Mouse (Mus musculus): Measurements from ENCODE around the gene Cdkn2d. TPM values are rescaled to one million over a fixed set of nuclear protein-coding genes. Genes with fewer than 3 reads are reported as not detected.

Cdkn2d gene
- polyA plus RNA-seq, 2 experiments: 74.4 to 116 TPM

DNA sequence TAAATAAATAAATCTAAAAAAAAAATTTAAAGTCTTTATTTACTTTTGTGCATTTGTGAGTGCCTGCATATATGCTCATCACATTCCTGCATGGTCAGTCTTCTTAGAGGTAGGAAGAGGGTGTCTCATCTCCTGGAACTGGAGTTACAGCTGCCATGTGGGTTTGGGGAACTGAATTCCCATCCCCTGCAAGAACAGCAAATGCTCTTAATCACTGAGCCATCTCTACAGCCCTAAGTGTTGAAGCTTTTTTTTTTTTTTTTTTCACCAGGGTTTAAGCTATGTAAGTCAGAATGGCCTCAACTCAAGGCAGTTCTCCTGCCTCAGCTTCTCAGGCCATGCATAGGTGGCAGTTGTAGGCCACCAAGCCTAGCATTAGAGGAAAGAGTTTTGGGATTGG, 43.5 kb upstream of the Cdkn2d start:
- ATAC-seq (ENCODE audit: insufficient read depth): no peak
- Histone ChIP-seq H3K4me3 (ENCODE audit: insufficient read depth in 1 of 2, low read depth in 2 of 2, low read length in 2 of 2) (no peak overlapping the region), H3K27me3 (ENCODE audit: control insufficient read depth, insufficient read depth, low read length) (no peaks in the 10 kb centered on the region), H3K36me3 (replicated peaks; ENCODE audit: control insufficient read depth, insufficient read depth, low read depth) (no peaks in the 10 kb centered on the region), H3K9ac (replicated peaks) (no peak overlapping the region), H3K4me1 (replicated peaks; ENCODE audit: control insufficient read depth in 2 of 2, insufficient read depth in 2 of 2, low read length in 1 of 2) (peaks cover 0 to 7% of the 10 kb centered on the region in 2 experiments; a peak in 1 of 4 replicates), H3K27ac (no peak overlapping the region), H3K9me3 (ENCODE audit: control insufficient read depth, low read length) (no peaks in the 10 kb centered on the region), H3K4me2 (ENCODE audit: low read depth) (no peak overlapping the region)
- TF ChIP-seq CTCF (IDR thresholded peaks at IDR 0.05; ENCODE audit: low read depth) (no peak), EP300 (IDR thresholded peaks at IDR 0.05; ENCODE audit: low read depth) (no peak)
- no peak for DNase-seq (ENCODE audit: low read depth in 3 of 3, low spot score in 3 of 3)

DNA sequence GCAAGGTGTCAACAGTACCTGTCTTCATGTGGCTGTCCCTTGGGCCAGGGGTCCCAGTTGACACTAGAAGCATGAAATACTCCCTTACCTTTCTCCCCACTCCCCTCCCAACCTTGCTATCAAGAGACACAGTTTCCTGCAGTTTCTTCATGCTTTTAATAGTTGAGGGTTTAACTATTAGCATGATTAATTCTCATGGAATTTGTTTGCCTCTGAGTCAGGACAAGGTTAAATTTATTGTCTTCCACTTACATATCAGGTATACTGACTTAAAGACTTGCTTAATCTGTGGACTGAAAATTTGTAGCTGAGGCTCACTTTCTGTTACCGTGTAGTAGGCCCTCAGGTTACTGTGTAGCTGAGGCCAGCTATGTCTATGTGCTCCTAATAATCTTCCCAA, 42.3 kb upstream of the Cdkn2d start:
- H3K9me3 ChIP-seq (ENCODE audit: control insufficient read depth, low read length): no peaks in the 10 kb centered on the region
- no peak overlapping the region for H3K27ac ChIP-seq
- ATAC-seq (ENCODE audit: insufficient read depth) (no peak), DNase-seq (ENCODE audit: low read depth in 3 of 3, low spot score in 3 of 3) (no peak)
- 74% methylated on average over 1 of the region's 1 CpGs for WGBS (ENCODE audit: insufficient replicate concordance)
- H3K9ac ChIP-seq (replicated peaks): no peak overlapping the region
- H3K27me3 ChIP-seq (ENCODE audit: control insufficient read depth, insufficient read depth, low read length): no peaks in the 10 kb centered on the region
- no peaks in the 10 kb centered on the region for H3K36me3 ChIP-seq (replicated peaks; ENCODE audit: control insufficient read depth, insufficient read depth, low read depth)
- TF ChIP-seq EP300 (IDR thresholded peaks at IDR 0.05; ENCODE audit: low read depth): no peak
- TF ChIP-seq CTCF (IDR thresholded peaks at IDR 0.05; ENCODE audit: low read depth): no peak
- no peak overlapping the region for H3K4me2 ChIP-seq (ENCODE audit: low read depth)
- H3K4me1 ChIP-seq (replicated peaks; ENCODE audit: control insufficient read depth in 2 of 2, insufficient read depth in 2 of 2, low read length in 1 of 2): peaks cover 0 to 7% of the 10 kb centered on the region in 2 experiments; a peak in 1 of 4 replicates
- H3K4me3 ChIP-seq (ENCODE audit: insufficient read depth in 1 of 2, low read depth in 2 of 2, low read length in 2 of 2): no peak overlapping the region

DNA sequence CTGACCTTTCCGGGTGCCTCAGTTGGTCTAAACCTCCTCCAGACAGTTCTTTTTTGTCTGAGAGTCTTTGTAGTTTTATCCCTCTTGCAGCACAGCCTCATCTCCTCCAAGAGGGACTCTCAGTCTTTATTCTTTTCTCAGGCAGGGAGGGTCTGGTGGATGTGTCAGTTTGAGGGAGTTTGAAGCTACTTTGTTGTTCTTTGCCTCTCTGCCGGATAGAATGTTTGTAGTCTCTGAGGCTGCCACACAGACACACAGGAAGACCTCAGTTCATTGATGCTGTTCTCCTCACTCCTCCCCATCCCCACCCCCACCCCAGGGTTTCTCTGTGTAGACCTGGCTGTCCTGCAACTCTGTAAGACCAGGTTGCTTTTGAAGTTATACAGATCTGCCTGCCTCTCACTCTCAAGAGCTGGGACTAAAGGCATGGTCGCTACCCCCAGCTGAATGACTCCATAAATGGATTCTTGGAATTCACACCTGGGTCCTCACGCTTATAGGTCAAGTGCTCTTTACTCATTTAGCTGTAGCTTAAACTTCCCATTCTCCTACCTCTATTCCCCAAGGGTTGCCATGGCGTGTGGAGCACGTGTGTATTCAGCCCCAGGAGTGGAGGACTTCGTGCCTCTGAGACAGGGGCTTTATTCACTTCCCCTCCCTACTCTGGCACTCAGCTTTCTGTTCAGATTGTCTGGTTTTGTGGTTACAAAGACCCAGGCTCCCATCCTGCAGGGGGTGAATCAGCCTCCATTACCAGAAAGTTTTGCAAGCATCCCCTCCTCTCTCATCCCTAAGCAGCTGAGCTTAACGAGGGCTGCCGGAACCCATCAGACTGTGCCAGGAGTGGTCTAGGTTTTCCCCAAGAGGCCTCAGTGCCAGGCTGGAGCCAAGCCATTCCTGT, 41.2 kb upstream of the Cdkn2d start:
- Histone ChIP-seq H3K27ac (no peak overlapping the region), H3K9ac (replicated peaks) (no peak overlapping the region), H3K36me3 (replicated peaks; ENCODE audit: control insufficient read depth, insufficient read depth, low read depth) (no peaks in the 10 kb centered on the region), H3K4me3 (ENCODE audit: insufficient read depth in 1 of 2, low read depth in 2 of 2, low read length in 2 of 2) (no peak overlapping the region), H3K27me3 (ENCODE audit: control insufficient read depth, insufficient read depth, low read length) (no peaks in the 10 kb centered on the region), H3K4me2 (ENCODE audit: low read depth) (no peak overlapping the region), H3K4me1 (replicated peaks; ENCODE audit: control insufficient read depth in 2 of 2, insufficient read depth in 2 of 2, low read length in 1 of 2) (peaks cover 0 to 7% of the 10 kb centered on the region in 2 experiments; a peak in 1 of 4 replicates), H3K9me3 (ENCODE audit: control insufficient read depth, low read length) (no peaks in the 10 kb centered on the region)
- no peak for DNase-seq (ENCODE audit: low read depth in 3 of 3, low spot score in 3 of 3)
- no peak for ATAC-seq (ENCODE audit: insufficient read depth)
- WGBS (ENCODE audit: insufficient replicate concordance): 38% methylated on average over 9 of the region's 9 CpGs
- TF ChIP-seq EP300 (IDR thresholded peaks at IDR 0.05; ENCODE audit: low read depth): no peak
- TF ChIP-seq CTCF (IDR thresholded peaks at IDR 0.05; ENCODE audit: low read depth): no peak

DNA sequence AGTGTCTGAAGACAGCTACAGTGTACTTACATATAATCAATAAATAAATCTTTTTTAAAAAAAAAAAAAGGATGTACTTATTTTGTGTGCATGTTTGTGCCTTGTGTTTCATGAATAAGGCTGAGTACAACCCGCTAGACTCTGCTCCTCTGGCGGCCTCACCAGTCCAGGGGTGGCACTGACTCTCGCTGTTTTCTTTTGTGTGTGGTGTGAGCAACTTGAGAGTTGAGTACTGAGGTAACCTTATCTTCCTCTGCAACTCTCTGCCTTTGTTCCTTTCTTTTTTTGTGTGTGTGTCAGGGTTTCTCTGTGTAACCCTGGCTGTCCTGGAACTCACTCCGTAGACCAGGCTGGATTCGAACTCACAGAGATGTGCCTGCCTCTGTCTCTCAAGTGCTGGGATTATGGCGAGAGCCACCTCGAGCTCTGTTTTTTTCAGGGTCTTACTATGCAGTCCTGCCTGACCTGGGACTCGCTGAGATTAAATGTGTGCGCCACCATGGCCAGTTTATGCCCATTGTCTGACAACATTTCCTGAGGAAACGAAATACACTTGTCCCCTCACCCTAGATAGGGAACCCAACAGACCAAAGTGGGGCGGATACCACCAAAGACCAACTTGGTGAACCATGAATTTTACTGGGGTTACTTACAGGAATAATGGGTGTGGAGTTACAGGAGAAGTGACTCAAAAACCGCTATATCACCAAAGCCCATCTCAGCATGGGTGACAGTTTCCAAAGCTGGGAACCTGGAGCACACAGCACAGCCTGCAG, 40.3 kb upstream of the Cdkn2d start:
- H3K36me3 ChIP-seq (replicated peaks; ENCODE audit: control insufficient read depth, insufficient read depth, low read depth): no peaks in the 10 kb centered on the region
- no peak overlapping the region for H3K9ac ChIP-seq (replicated peaks)
- H3K27me3 ChIP-seq (ENCODE audit: control insufficient read depth, insufficient read depth, low read length): no peaks in the 10 kb centered on the region
- H3K9me3 ChIP-seq (ENCODE audit: control insufficient read depth, low read length): no peaks in the 10 kb centered on the region
- no peak for ATAC-seq (ENCODE audit: insufficient read depth)
- H3K4me3 ChIP-seq (ENCODE audit: insufficient read depth in 1 of 2, low read depth in 2 of 2, low read length in 2 of 2): no peak overlapping the region
- no peak overlapping the region for H3K4me2 ChIP-seq (ENCODE audit: low read depth)
- 38% methylated on average over 12 of the region's 12 CpGs for WGBS (ENCODE audit: insufficient replicate concordance)
- DNase-seq (ENCODE audit: low read depth in 3 of 3, low spot score in 3 of 3): no peak
- no peak for TF ChIP-seq CTCF (IDR thresholded peaks at IDR 0.05; ENCODE audit: low read depth)
- no peak overlapping the region for H3K27ac ChIP-seq
- H3K4me1 ChIP-seq (replicated peaks; ENCODE audit: control insufficient read depth in 2 of 2, insufficient read depth in 2 of 2, low read length in 1 of 2): peaks cover 0 to 7% of the 10 kb centered on the region in 2 experiments; a peak in 1 of 4 replicates

DNA sequence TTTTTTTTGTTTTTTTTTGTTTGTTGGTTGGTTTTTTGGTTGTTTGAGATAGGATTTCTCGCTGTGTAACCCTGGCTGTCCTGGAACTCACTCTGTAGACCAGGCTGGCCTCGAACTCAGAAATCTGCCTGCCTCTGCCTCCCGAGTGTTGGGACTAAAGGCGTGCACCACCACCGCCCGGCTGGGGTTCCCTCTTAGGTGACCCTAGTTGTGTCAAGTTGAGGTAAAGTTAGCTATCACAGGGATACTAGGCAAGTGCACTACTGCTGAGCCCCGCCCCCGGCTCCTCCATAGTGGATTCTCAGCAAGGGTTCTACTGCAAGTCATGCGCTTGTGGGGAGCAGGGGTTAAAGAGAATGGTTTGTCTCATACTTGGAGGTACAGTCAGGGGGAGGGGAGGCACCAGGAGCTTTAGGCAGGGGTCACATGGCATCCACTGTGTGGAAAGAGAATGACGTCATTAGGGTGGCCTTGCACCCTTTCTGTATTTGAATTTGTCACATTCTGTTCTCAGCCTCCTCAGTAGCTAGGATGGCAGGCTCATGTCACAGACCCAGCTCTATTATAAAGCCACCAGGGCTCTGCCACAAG, 38.6 kb upstream of the Cdkn2d start:
- no peaks in the 10 kb centered on the region for H3K9me3 ChIP-seq (ENCODE audit: control insufficient read depth, low read length)
- no peaks in the 10 kb centered on the region for H3K36me3 ChIP-seq (replicated peaks; ENCODE audit: control insufficient read depth, insufficient read depth, low read depth)
- H3K4me2 ChIP-seq (ENCODE audit: low read depth): no peak overlapping the region
- WGBS (ENCODE audit: insufficient replicate concordance): 79% methylated on average over 10 of the region's 10 CpGs
- H3K9ac ChIP-seq (replicated peaks): no peak overlapping the region
- TF ChIP-seq CTCF (IDR thresholded peaks at IDR 0.05; ENCODE audit: low read depth): no peak
- peaks cover 0 to 7% of the 10 kb centered on the region in 2 experiments; a peak in 1 of 4 replicates for H3K4me1 ChIP-seq (replicated peaks; ENCODE audit: control insufficient read depth in 2 of 2, insufficient read depth in 2 of 2, low read length in 1 of 2)
- DNase-seq (ENCODE audit: low read depth in 3 of 3, low spot score in 3 of 3): no peak
- no peak for ATAC-seq (ENCODE audit: insufficient read depth)
- H3K27ac ChIP-seq: no peak overlapping the region
- no peaks in the 10 kb centered on the region for H3K27me3 ChIP-seq (ENCODE audit: control insufficient read depth, insufficient read depth, low read length)
- H3K4me3 ChIP-seq (ENCODE audit: insufficient read depth in 1 of 2, low read depth in 2 of 2, low read length in 2 of 2): no peak overlapping the region

All from liver, embryonic 14.5 days (tissue).